Comparison of ENCODE assay signal across 27 mouse cellular contexts in the genomic region with DNA sequence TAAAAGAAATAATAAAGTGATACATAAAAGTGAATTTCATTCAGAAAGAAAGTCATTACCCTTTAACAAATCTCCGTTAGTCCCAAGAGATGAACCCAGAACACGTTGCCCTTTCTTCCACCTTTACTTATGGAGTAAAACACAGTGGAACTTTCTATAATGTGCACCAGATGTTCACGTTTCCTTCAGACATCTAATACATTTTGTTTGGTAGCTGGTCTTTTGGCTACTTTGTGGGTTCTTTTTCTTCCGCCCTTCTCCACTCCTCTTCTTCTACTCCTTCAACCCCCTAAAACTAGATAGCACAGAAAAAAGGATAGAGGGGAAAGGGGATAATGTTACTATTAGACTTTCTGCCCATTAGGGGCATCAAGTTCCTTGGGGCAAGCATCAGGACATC. TPM values are rescaled to one million over a fixed set of nuclear protein-coding genes. Genes with fewer than 3 reads are reported as not detected.
A peak's percentile ranks its signal among the peaks of the same experiment; 100 is the strongest.
DNase-seq lines count a peak whose midpoint lies in the region; ATAC-seq lines count a peak whose summit lies in the region.
"Had no signal": no experiment of that assay in that cellular context is flagged by ENCODE, and none has a peak within 500 bp of the region (broad histone marks: within the 10 kb centered on the region; RNA-seq: fewer than 3 reads in every experiment).

No protein-coding gene starts in this region.

- H3K4me2 ChIP-seq in embryonic facial prominence, embryonic 11.5 days (ENCODE audit: low read depth, low read length) = no peak overlapping the region
- no peak overlapping the region for H3K4me2 ChIP-seq in midbrain, embryonic 11.5 days
- H3K4me2 ChIP-seq in midbrain, embryonic 14.5 days (ENCODE audit: low read length) = no peak overlapping the region
- H3K4me2 ChIP-seq: embryonic facial prominence, embryonic 12.5 days; forebrain, embryonic 13.5 days; forebrain, embryonic 15.5 days had no signal

- H3K36me3 ChIP-seq in embryonic facial prominence, embryonic 11.5 days (replicated peaks; ENCODE audit: control insufficient read depth, insufficient read depth, low read depth, low read length) = no peaks in the 10 kb centered on the region; the same call in 1 of the 2 replicates
- peaks cover 40% of the 10 kb centered on the region for H3K36me3 ChIP-seq in embryonic facial prominence, embryonic 10.5 days (replicated peaks)
- H3K36me3 ChIP-seq in midbrain, embryonic 11.5 days (ENCODE audit: control insufficient read depth, insufficient read depth, low read length) = peaks cover 2% of the 10 kb centered on the region; the same call in 1 of the 2 replicates
- H3K36me3 ChIP-seq in midbrain, embryonic 14.5 days (ENCODE audit: control insufficient read depth, insufficient read depth, low read length) = peaks cover 26% of the 10 kb centered on the region

- no peak overlapping the region for H3K4me3 ChIP-seq in embryonic facial prominence, embryonic 11.5 days (ENCODE audit: low read depth, low read length)
- no peak overlapping the region for H3K4me3 ChIP-seq in embryonic facial prominence, embryonic 10.5 days
- no peak overlapping the region for H3K4me3 ChIP-seq in midbrain, embryonic 11.5 days (ENCODE audit: low read depth, low read length)
- no peak overlapping the region for H3K4me3 ChIP-seq in midbrain, embryonic 14.5 days (replicated peaks; ENCODE audit: low read depth, low read length)
- H3K4me3 ChIP-seq: embryonic facial prominence, embryonic 12.5 days; forebrain, embryonic 13.5 days; forebrain, embryonic 15.5 days had no signal

- no peaks in the 10 kb centered on the region for H3K4me1 ChIP-seq in embryonic facial prominence, embryonic 11.5 days (ENCODE audit: control insufficient read depth, insufficient read depth, low read length)
- no peaks in the 10 kb centered on the region for H3K4me1 ChIP-seq in embryonic facial prominence, embryonic 10.5 days
- no peaks in the 10 kb centered on the region for H3K4me1 ChIP-seq in midbrain, embryonic 11.5 days (ENCODE audit: control insufficient read depth, insufficient read depth, low read length)
- no peaks in the 10 kb centered on the region for H3K4me1 ChIP-seq in midbrain, embryonic 14.5 days (ENCODE audit: control insufficient read depth, insufficient read depth, low read length)
- H3K4me1 ChIP-seq: embryonic facial prominence, embryonic 12.5 days; forebrain, embryonic 15.5 days had no signal

- no peak overlapping the region for H3K9ac ChIP-seq in embryonic facial prominence, embryonic 11.5 days (replicated peaks; ENCODE audit: low read length)
- H3K9ac ChIP-seq in midbrain, embryonic 11.5 days (ENCODE audit: low read length) = no peak overlapping the region
- H3K9ac ChIP-seq in midbrain, embryonic 14.5 days (replicated peaks; ENCODE audit: low read length) = no peak overlapping the region
- H3K9ac ChIP-seq: embryonic facial prominence, embryonic 12.5 days; forebrain, embryonic 13.5 days; forebrain, embryonic 15.5 days; forebrain, postnatal 0 days had no signal

- DNase-seq in embryo, embryonic 10.5 days (ENCODE audit: low spot score) = peak; percentile 35
- no peak for DNase-seq in embryo, embryonic 10 days (ENCODE audit: low spot score)
- DNase-seq in embryonic facial prominence, embryonic 11.5 days (ENCODE audit: low spot score) = peak; percentile 75
- no peak for DNase-seq in embryonic facial prominence, embryonic 10.5 days (ENCODE audit: low spot score)
- DNase-seq in midbrain, embryonic 11.5 days (ENCODE audit: low spot score, missing footprints) = peak; percentile 78
- no peak for DNase-seq in midbrain, embryonic 14.5 days
- DNase-seq: adrenal gland, adult 8-10 months; adrenal gland, postnatal 14 days; adrenal gland, postnatal 36 days; B cell, adult 2 months; cerebellum, adult 11-12 months; cerebellum, adult 2 months; cerebellum, adult 9-10 months; cerebellum, postnatal 10 days; cerebellum, postnatal 25 days; forebrain, postnatal 0 days had no signal

- no peaks in the 10 kb centered on the region for H3K9me3 ChIP-seq in embryonic facial prominence, embryonic 11.5 days (replicated peaks; ENCODE audit: control insufficient read depth, low read length)
- H3K9me3 ChIP-seq in embryonic facial prominence, embryonic 10.5 days = no peaks in the 10 kb centered on the region
- H3K9me3 ChIP-seq in midbrain, embryonic 11.5 days (ENCODE audit: control insufficient read depth, low read length) = no peaks in the 10 kb centered on the region
- no peaks in the 10 kb centered on the region for H3K9me3 ChIP-seq in midbrain, embryonic 14.5 days (ENCODE audit: control insufficient read depth, low read length)
- H3K9me3 ChIP-seq: embryonic facial prominence, embryonic 12.5 days; forebrain, embryonic 13.5 days; forebrain, embryonic 15.5 days; G1E had no signal

- no peaks in the 10 kb centered on the region for H3K27me3 ChIP-seq in embryonic facial prominence, embryonic 11.5 days (ENCODE audit: control insufficient read depth, insufficient read depth, low read length)
- no peaks in the 10 kb centered on the region for H3K27me3 ChIP-seq in embryonic facial prominence, embryonic 10.5 days (replicated peaks; ENCODE audit: low read depth, poor library complexity, severe bottlenecking)
- H3K27me3 ChIP-seq in midbrain, embryonic 11.5 days (ENCODE audit: control insufficient read depth, insufficient read depth, low read length) = no peaks in the 10 kb centered on the region
- H3K27me3 ChIP-seq in midbrain, embryonic 14.5 days (ENCODE audit: control insufficient read depth, insufficient read depth, low read length) = no peaks in the 10 kb centered on the region
- H3K27me3 ChIP-seq: CH12.LX; embryonic facial prominence, embryonic 12.5 days; forebrain, embryonic 13.5 days; forebrain, embryonic 15.5 days; Patski had no signal

- 34% methylated on average over 4 of the region's 4 CpGs for WGBS in embryonic facial prominence, embryonic 11.5 days
- WGBS in embryonic facial prominence, embryonic 10.5 days = 51% methylated on average over 4 of the region's 4 CpGs
- 87% methylated on average over 4 of the region's 4 CpGs for WGBS in midbrain, embryonic 11.5 days
- 93% methylated on average over 4 of the region's 4 CpGs for WGBS in midbrain, embryonic 14.5 days

- H3K27ac ChIP-seq in embryonic facial prominence, embryonic 11.5 days (replicated peaks; ENCODE audit: low read depth, low read length) = no peak overlapping the region
- no peak overlapping the region for H3K27ac ChIP-seq in embryonic facial prominence, embryonic 10.5 days (replicated peaks)
- no peak overlapping the region for H3K27ac ChIP-seq in midbrain, embryonic 11.5 days (ENCODE audit: low read depth, low read length)
- H3K27ac ChIP-seq in midbrain, embryonic 14.5 days (replicated peaks; ENCODE audit: low read depth, low read length) = no peak overlapping the region
- H3K27ac ChIP-seq: embryonic facial prominence, embryonic 12.5 days; forebrain, embryonic 13.5 days; forebrain, embryonic 15.5 days had no signal

- no peak for ATAC-seq in embryonic facial prominence, embryonic 11.5 days (replicated peaks; ENCODE audit: insufficient number of reproducible peaks, low FRiP score, low TSS enrichment, low read depth)
- ATAC-seq in midbrain, embryonic 11.5 days (ENCODE audit: low FRiP score) = no peak
- ATAC-seq in midbrain, embryonic 14.5 days (ENCODE audit: low FRiP score, low TSS enrichment) = no peak
- ATAC-seq: activated CD4-positive, CD25-positive, alpha-beta regulatory T cell, adult 4 months; CD4-positive, CD25-positive, alpha-beta regulatory T cell, adult 4 months; forebrain, embryonic 13.5 days; forebrain, embryonic 15.5 days; forebrain, postnatal 0 days; Patski had no signal

RNA-seq across cellular contexts. Expression of gene Baat, which starts 6.3 kb away (rescaled TPM):
- polyA plus RNA-seq in embryonic facial prominence, embryonic 11.5 days (2014; fragmentation: Nextera tagmentation; extraction: Ambion mirVana) = not detected in 2 replicates
- 0.20 and 0.25 TPM in 2 replicates for polyA plus RNA-seq in embryonic facial prominence, embryonic 10.5 days (2016; fragmentation: Nextera tagmentation; extraction: Ambion mirVana)
- 0.08 and 0.42 TPM in 2 replicates for polyA plus RNA-seq in midbrain, embryonic 11.5 days (2014; fragmentation: Nextera tagmentation; extraction: Ambion mirVana)
- polyA plus RNA-seq in midbrain, embryonic 14.5 days (2014; fragmentation: Nextera tagmentation; extraction: Ambion mirVana) = 0.12 and 0.17 TPM in 2 replicates
- polyA plus RNA-seq: activated CD4-positive, CD25-positive, alpha-beta regulatory T cell, adult 4 months; CD4-positive, CD25-positive, alpha-beta regulatory T cell, adult 4 months; embryonic facial prominence, embryonic 14.5 days; forebrain, embryonic 13.5 days; forebrain, embryonic 15.5 days; G1E; Patski had no signal

RNA-seq across cellular contexts. Expression of gene Mrpl50, which starts 8.3 kb away (rescaled TPM):
- polyA plus RNA-seq in embryonic facial prominence, embryonic 11.5 days (2014; fragmentation: Nextera tagmentation; extraction: Ambion mirVana) = 107 and 119 TPM in 2 replicates
- polyA plus RNA-seq in embryonic facial prominence, embryonic 10.5 days (2016; fragmentation: Nextera tagmentation; extraction: Ambion mirVana) = 82.9 and 83.6 TPM in 2 replicates
- polyA plus RNA-seq in midbrain, embryonic 11.5 days (2014; fragmentation: Nextera tagmentation; extraction: Ambion mirVana) = 97.8 and 108 TPM in 2 replicates
- polyA plus RNA-seq in midbrain, embryonic 14.5 days (2014; fragmentation: Nextera tagmentation; extraction: Ambion mirVana) = 78.4 and 90.0 TPM in 2 replicates

RNA-seq across cellular contexts. Expression of gene Zfp189, which starts 8.3 kb away (rescaled TPM):
- polyA plus RNA-seq in embryonic facial prominence, embryonic 11.5 days (2014; fragmentation: Nextera tagmentation; extraction: Ambion mirVana) = 14.4 and 14.9 TPM in 2 replicates
- polyA plus RNA-seq in embryonic facial prominence, embryonic 10.5 days (2016; fragmentation: Nextera tagmentation; extraction: Ambion mirVana) = 10.7 and 11.2 TPM in 2 replicates
- 14.3 and 16.0 TPM in 2 replicates for polyA plus RNA-seq in midbrain, embryonic 11.5 days (2014; fragmentation: Nextera tagmentation; extraction: Ambion mirVana)
- polyA plus RNA-seq in midbrain, embryonic 14.5 days (2014; fragmentation: Nextera tagmentation; extraction: Ambion mirVana) = 12.9 and 16.1 TPM in 2 replicates

RNA-seq across cellular contexts. Expression of gene Aldob, which starts 36.7 kb away (rescaled TPM):
- polyA plus RNA-seq in embryonic facial prominence, embryonic 11.5 days (2014; fragmentation: Nextera tagmentation; extraction: Ambion mirVana) = not detected in 2 replicates
- not detected in 2 replicates for polyA plus RNA-seq in embryonic facial prominence, embryonic 10.5 days (2016; fragmentation: Nextera tagmentation; extraction: Ambion mirVana)
- not detected in 2 replicates for polyA plus RNA-seq in midbrain, embryonic 11.5 days (2014; fragmentation: Nextera tagmentation; extraction: Ambion mirVana)
- polyA plus RNA-seq in midbrain, embryonic 14.5 days (2014; fragmentation: Nextera tagmentation; extraction: Ambion mirVana) = 0.19 TPM in 1 of 2 replicates, not detected in the other
- polyA plus RNA-seq: activated CD4-positive, CD25-positive, alpha-beta regulatory T cell, adult 4 months; CD4-positive, CD25-positive, alpha-beta regulatory T cell, adult 4 months; embryonic facial prominence, embryonic 12.5 days; forebrain, embryonic 11.5 days; G1E; Patski had no signal

RNA-seq across cellular contexts. Expression of gene Acnat1, which starts 38.9 kb away (rescaled TPM):
- not detected in 2 replicates for polyA plus RNA-seq in embryonic facial prominence, embryonic 11.5 days (2014; fragmentation: Nextera tagmentation; extraction: Ambion mirVana)
- polyA plus RNA-seq in embryonic facial prominence, embryonic 10.5 days (2016; fragmentation: Nextera tagmentation; extraction: Ambion mirVana) = 0.20 TPM in 1 of 2 replicates, not detected in the other
- not detected in 2 replicates for polyA plus RNA-seq in midbrain, embryonic 11.5 days (2014; fragmentation: Nextera tagmentation; extraction: Ambion mirVana)
- not detected in 2 replicates for polyA plus RNA-seq in midbrain, embryonic 14.5 days (2014; fragmentation: Nextera tagmentation; extraction: Ambion mirVana)
- polyA plus RNA-seq: activated CD4-positive, CD25-positive, alpha-beta regulatory T cell, adult 4 months; CD4-positive, CD25-positive, alpha-beta regulatory T cell, adult 4 months; embryonic facial prominence, embryonic 12.5 days; embryonic facial prominence, embryonic 14.5 days; forebrain, embryonic 11.5 days; forebrain, embryonic 13.5 days; forebrain, embryonic 15.5 days; forebrain, postnatal 0 days; frontal cortex, adult 2 months; G1E; Patski had no signal

Comparison
In these comparisons a context has a peak if more than half of its experiments do, and no peak if none do; other contexts are left out.
1. DNase-seq: peak in embryo, embryonic 10.5 days (single experiment), embryonic facial prominence, embryonic 11.5 days (single experiment) and midbrain, embryonic 11.5 days (single experiment); none in embryo, embryonic 10 days (single experiment), embryonic facial prominence, embryonic 10.5 days (single experiment) and midbrain, embryonic 14.5 days (single experiment).